Mouse (Mus musculus): ENCODE results near the gene Vps54. TPM values are rescaled to one million over a fixed set of nuclear protein-coding genes. Genes with fewer than 3 reads are reported as not detected.

The Vps54 gene
- polyA plus RNA-seq, 1 experiment = 23.4 TPM

DNA sequence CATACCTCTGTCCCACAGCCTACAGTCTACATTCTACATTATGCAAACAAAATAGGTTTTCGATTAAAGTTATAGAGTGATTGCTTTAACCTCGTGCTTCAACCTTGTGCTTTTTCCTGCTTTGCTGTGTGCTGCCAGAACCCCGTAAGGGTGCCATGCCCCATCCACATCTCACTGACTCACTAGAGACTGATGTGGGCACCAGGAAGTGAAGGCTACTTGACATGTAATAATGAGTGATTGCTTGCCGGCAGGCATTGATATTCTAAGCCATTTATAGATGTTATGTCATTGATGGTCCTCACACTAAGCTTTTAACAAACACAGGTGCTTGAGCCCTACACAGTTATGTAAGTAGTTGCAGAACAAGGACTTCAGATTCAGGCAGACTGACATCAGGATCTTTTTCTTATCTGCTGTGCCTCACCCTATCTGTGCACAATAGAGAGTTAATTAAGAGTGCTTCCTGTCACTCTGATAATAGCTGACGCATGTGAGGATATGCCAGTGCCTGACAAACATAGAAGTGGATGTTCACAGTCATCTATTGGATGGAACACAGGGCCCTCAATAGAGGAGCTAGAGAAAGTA lies 68.1 kb downstream of the Vps54 start:
- H3K27me3 ChIP-seq (ENCODE audit: control insufficient read depth, insufficient read depth, low read length) = no peaks in the 10 kb centered on the region
- WGBS = 89% methylated on average over 5 of the region's 5 CpGs
- no peak for TF ChIP-seq POLR2A (IDR thresholded peaks at IDR 0.05; ENCODE audit: borderline replicate concordance, insufficient read depth, low read length)
- no peak for TF ChIP-seq CTCF (IDR thresholded peaks at IDR 0.05; ENCODE audit: borderline replicate concordance, insufficient read depth, low read depth, low read length)

GRCm38 (mm10) chr11:21308119-21308518 lies 69.0 kb downstream of the Vps54 start:
- H3K4me1 ChIP-seq (ENCODE audit: control insufficient read depth, insufficient read depth, low read length) = no peaks in the 10 kb centered on the region
- 78% methylated on average over 5 of the region's 5 CpGs for WGBS
- H3K27me3 ChIP-seq (ENCODE audit: control insufficient read depth, insufficient read depth, low read length) = no peaks in the 10 kb centered on the region
- TF ChIP-seq CTCF (IDR thresholded peaks at IDR 0.05; ENCODE audit: borderline replicate concordance, insufficient read depth, low read depth, low read length) = peak; percentile 52
- TF ChIP-seq POLR2A (IDR thresholded peaks at IDR 0.05; ENCODE audit: borderline replicate concordance, insufficient read depth, low read length) = no peak
- DNase-seq = no peak
- no peak overlapping the region for H3K27ac ChIP-seq (ENCODE audit: insufficient read depth, low read length)
- no peak overlapping the region for H3K4me3 ChIP-seq (replicated peaks; ENCODE audit: insufficient read depth, low read depth, low read length)

More for the DNA sequence above, 68.1 kb downstream of the Vps54 start:
- Histone ChIP-seq H3K4me3 (replicated peaks; ENCODE audit: insufficient read depth, low read depth, low read length) (no peak overlapping the region), H3K27ac (ENCODE audit: insufficient read depth, low read length) (no peak overlapping the region), H3K4me1 (ENCODE audit: control insufficient read depth, insufficient read depth, low read length) (no peaks in the 10 kb centered on the region)
- no peak for DNase-seq

GRCm38 (mm10) chr11:21309516-21309915 lies 70.4 kb downstream of the Vps54 start:
- DNase-seq = no peak
- Histone ChIP-seq H3K27me3 (ENCODE audit: control insufficient read depth, insufficient read depth, low read length) (no peaks in the 10 kb centered on the region), H3K4me3 (replicated peaks; ENCODE audit: insufficient read depth, low read depth, low read length) (no peak overlapping the region), H3K4me1 (ENCODE audit: control insufficient read depth, insufficient read depth, low read length) (no peaks in the 10 kb centered on the region), H3K27ac (ENCODE audit: insufficient read depth, low read length) (no peak overlapping the region)
- 49% methylated on average over 6 of the region's 6 CpGs for WGBS
- no peak for TF ChIP-seq CTCF (IDR thresholded peaks at IDR 0.05; ENCODE audit: borderline replicate concordance, insufficient read depth, low read depth, low read length)
- no peak for TF ChIP-seq POLR2A (IDR thresholded peaks at IDR 0.05; ENCODE audit: borderline replicate concordance, insufficient read depth, low read length)

DNA sequence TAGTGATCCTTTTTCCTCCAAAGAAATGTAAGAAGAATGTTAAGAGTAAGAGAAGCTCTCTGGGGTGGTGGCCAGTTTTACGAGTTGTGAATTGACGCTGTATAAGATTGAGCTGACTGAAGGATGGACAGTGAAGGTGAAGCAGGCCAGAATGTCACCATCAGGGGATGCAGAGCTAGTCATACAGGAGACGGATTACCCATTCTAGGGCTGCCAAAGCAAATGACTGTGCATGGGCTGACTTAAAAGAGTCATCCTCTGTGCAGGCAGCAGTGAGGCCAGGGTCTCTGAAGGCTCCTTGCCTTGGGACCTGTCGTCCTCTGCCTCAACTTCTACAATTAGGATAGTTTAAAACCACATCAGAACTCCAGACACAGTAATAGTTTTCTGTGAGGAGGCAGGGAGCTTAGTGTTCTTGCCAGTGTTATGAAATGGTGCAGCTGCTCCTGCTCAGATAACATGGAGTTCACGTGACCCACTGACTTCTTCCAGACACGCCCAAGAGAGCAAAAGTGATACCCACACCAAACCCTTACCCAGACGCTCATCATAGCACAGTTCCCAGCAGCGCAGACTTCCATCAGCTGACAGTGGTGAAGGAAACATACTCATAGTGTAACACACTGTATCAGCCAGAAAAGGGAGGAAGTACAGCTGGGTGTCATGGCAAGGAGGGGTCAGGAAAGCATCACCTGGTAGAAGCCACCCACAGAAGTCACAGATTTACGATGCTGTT lies 75.0 kb downstream of the Vps54 start:
- Histone ChIP-seq H3K27ac (ENCODE audit: insufficient read depth, low read length) (no peak overlapping the region), H3K27me3 (ENCODE audit: control insufficient read depth, insufficient read depth, low read length) (no peaks in the 10 kb centered on the region), H3K4me1 (ENCODE audit: control insufficient read depth, insufficient read depth, low read length) (no peaks in the 10 kb centered on the region), H3K4me3 (replicated peaks; ENCODE audit: insufficient read depth, low read depth, low read length) (no peak overlapping the region)
- no peak for DNase-seq
- 91% methylated on average over 9 of the region's 9 CpGs for WGBS
- no peak for TF ChIP-seq CTCF (IDR thresholded peaks at IDR 0.05; ENCODE audit: borderline replicate concordance, insufficient read depth, low read depth, low read length)
- no peak for TF ChIP-seq POLR2A (IDR thresholded peaks at IDR 0.05; ENCODE audit: borderline replicate concordance, insufficient read depth, low read length)

GRCm38 (mm10) chr11:21321577-21321976 lies 82.5 kb downstream of the Vps54 start:
- no peak for DNase-seq
- TF ChIP-seq CTCF (IDR thresholded peaks at IDR 0.05; ENCODE audit: borderline replicate concordance, insufficient read depth, low read depth, low read length) (no peak), POLR2A (IDR thresholded peaks at IDR 0.05; ENCODE audit: borderline replicate concordance, insufficient read depth, low read length) (no peak)
- H3K27ac ChIP-seq (ENCODE audit: insufficient read depth, low read length) = no peak overlapping the region
- H3K4me3 ChIP-seq (replicated peaks; ENCODE audit: insufficient read depth, low read depth, low read length) = no peak overlapping the region
- 84% methylated on average over 3 of the region's 3 CpGs for WGBS
- H3K4me1 ChIP-seq (ENCODE audit: control insufficient read depth, insufficient read depth, low read length) = no peaks in the 10 kb centered on the region
- no peaks in the 10 kb centered on the region for H3K27me3 ChIP-seq (ENCODE audit: control insufficient read depth, insufficient read depth, low read length)

- 85% methylated on average over 3 of the region's 3 CpGs for WGBS
- TF ChIP-seq CTCF (IDR thresholded peaks at IDR 0.05; ENCODE audit: borderline replicate concordance, insufficient read depth, low read depth, low read length) = no peak
- no peak for TF ChIP-seq POLR2A (IDR thresholded peaks at IDR 0.05; ENCODE audit: borderline replicate concordance, insufficient read depth, low read length)
Measured at GRCm38 (mm10) chr11:21322349-21322748, 83.3 kb downstream of the Vps54 start.

GRCm38 (mm10) chr11:21325781-21326180 lies 86.7 kb downstream of the Vps54 start:
- H3K27me3 ChIP-seq (ENCODE audit: control insufficient read depth, insufficient read depth, low read length) = no peaks in the 10 kb centered on the region
- DNase-seq = no peak
- H3K4me1 ChIP-seq (ENCODE audit: control insufficient read depth, insufficient read depth, low read length) = no peaks in the 10 kb centered on the region
- no peak overlapping the region for H3K4me3 ChIP-seq (replicated peaks; ENCODE audit: insufficient read depth, low read depth, low read length)
- WGBS = 94% methylated on average over 5 of the region's 5 CpGs
- no peak overlapping the region for H3K27ac ChIP-seq (ENCODE audit: insufficient read depth, low read length)
- TF ChIP-seq CTCF (IDR thresholded peaks at IDR 0.05; ENCODE audit: borderline replicate concordance, insufficient read depth, low read depth, low read length) (no peak), POLR2A (IDR thresholded peaks at IDR 0.05; ENCODE audit: borderline replicate concordance, insufficient read depth, low read length) (no peak)

More at GRCm38 (mm10) chr11:21322349-21322748, 83.3 kb downstream of the Vps54 start:
- no peaks in the 10 kb centered on the region for H3K27me3 ChIP-seq (ENCODE audit: control insufficient read depth, insufficient read depth, low read length)
- no peak overlapping the region for H3K27ac ChIP-seq (ENCODE audit: insufficient read depth, low read length)
- no peak for DNase-seq
- no peaks in the 10 kb centered on the region for H3K4me1 ChIP-seq (ENCODE audit: control insufficient read depth, insufficient read depth, low read length)
- H3K4me3 ChIP-seq (replicated peaks; ENCODE audit: insufficient read depth, low read depth, low read length) = no peak overlapping the region

DNA sequence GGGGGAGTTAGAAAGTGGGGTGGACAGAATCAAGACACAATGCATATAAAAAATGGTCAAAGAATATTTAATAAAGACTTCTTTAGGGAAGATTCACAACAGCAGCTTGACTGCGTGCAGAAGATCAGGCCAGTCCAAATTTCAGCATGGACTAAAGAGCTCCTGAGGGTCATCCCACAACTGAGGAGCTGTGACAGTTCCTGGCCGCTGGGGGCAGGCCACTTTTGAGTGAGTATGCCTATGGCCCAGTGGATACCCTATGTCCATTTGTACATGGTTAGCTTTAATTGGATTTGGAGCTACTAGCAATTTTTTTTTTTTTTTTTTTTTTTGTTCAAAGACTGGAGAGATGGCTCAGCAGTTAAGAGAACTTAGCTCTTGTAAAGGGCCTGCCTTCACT lies 87.7 kb downstream of the Vps54 start:
- WGBS = 68% methylated on average over 2 of the region's 2 CpGs
- no peak overlapping the region for H3K4me3 ChIP-seq (replicated peaks; ENCODE audit: insufficient read depth, low read depth, low read length)
- no peaks in the 10 kb centered on the region for H3K4me1 ChIP-seq (ENCODE audit: control insufficient read depth, insufficient read depth, low read length)
- TF ChIP-seq POLR2A (IDR thresholded peaks at IDR 0.05; ENCODE audit: borderline replicate concordance, insufficient read depth, low read length) (no peak), CTCF (IDR thresholded peaks at IDR 0.05; ENCODE audit: borderline replicate concordance, insufficient read depth, low read depth, low read length) (peak; percentile 23; the same call in 1 of the 2 replicates)
- H3K27me3 ChIP-seq (ENCODE audit: control insufficient read depth, insufficient read depth, low read length) = no peaks in the 10 kb centered on the region
- no peak for DNase-seq
- H3K27ac ChIP-seq (ENCODE audit: insufficient read depth, low read length) = no peak overlapping the region

Data from cerebellum, adult 2 months (tissue).